Mouse (Mus musculus) liver, adult 2 months (tissue): ENCODE data around the gene Cog5.

Experiments used
- CTCF ChIP-seq: fragments of 200-500 bp; IDR thresholded peaks from 2 replicates; pipeline ENCODE4 v1.5.1; 2011; ENCODE audit warnings: low read depth, low read length, control low read depth
- POLR2A ChIP-seq: fragments of 200-500 bp; IDR thresholded peaks from 2 replicates; pipeline ENCODE4 v1.6.1; 2011; ENCODE audit warnings: low read length, control low read depth; ENCODE audit not compliant: insufficient read depth; ENCODE audit errors: extremely low read depth

DNA sequence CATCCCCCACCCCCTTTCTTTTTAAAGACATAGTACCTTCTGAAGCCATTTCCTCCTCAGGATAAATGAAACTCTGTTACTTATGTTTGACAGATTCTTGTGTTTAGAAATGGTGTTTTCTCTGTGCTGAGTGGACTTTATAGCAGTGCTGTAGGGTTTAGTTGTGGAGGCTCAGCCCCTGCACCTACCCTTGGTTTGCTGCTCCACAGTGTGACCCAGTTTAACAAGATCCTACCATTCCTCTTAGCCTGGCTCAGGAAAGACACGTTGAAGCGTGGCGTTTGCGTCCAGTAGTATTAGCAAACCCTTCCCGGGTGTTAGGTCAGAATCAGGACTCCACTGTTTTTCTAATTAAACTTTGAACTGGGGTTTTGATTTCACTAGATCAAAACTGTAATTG lies 241.6 kb downstream of the Cog5 start:
- TF ChIP-seq CTCF = no peak
- TF ChIP-seq POLR2A = no peak
